Mouse (Mus musculus) hindbrain, embryonic 10.5 days (tissue): ENCODE data around the gene Dnlz. TPM values are rescaled to one million over a fixed set of nuclear protein-coding genes. Genes with fewer than 3 reads are reported as not detected.
"Not testable (repeated sequence)": the region's sequence is repeated elsewhere in the genome, so short reads cannot be mapped to it uniquely, and the experiment has no call there.

ENCODE experiments used
- DNase-seq: peaks from one replicate; pipeline ENCODE4 v3.0.0-alpha.2; 2017; ENCODE audit warnings: low spot score
- H3K27ac ChIP-seq: fragments of 300-500 bp; sonication (generic); 2 replicates; pipeline ENCODE4 v1.5.1; 2016; ENCODE audit warnings: mild to moderate bottlenecking, moderate library complexity
- H3K27me3 ChIP-seq: fragments of 300-500 bp; sonication (generic); 2 replicates; pipeline ENCODE4 v1.6.1; 2016; ENCODE audit warnings: mild to moderate bottlenecking; ENCODE audit not compliant: poor library complexity, insufficient read depth, severe bottlenecking
- H3K36me3 ChIP-seq: fragments of 300-500 bp; sonication (generic); 2 replicates; pipeline ENCODE4 v1.6.1; 2016; ENCODE audit warnings: mild to moderate bottlenecking, moderate library complexity
- H3K4me1 ChIP-seq: fragments of 300-500 bp; sonication (generic); replicated peaks from 2 replicates; pipeline ENCODE4 v1.6.1; 2016; ENCODE audit warnings: mild to moderate bottlenecking
- H3K4me3 ChIP-seq: fragments of 300-500 bp; sonication (generic); 2 replicates; pipeline ENCODE4 v1.5.1; 2016; ENCODE audit warnings: mild to moderate bottlenecking, moderate library complexity
- H3K9me3 ChIP-seq: fragments of 300-500 bp; sonication (generic); 2 replicates; pipeline ENCODE4 v1.6.1; 2016; ENCODE audit warnings: mild to moderate bottlenecking, moderate library complexity
- whole genome bisulfite sequencing: fragments of 180-500 bp; shearing (Covaris S2); methylation state at CpG from one replicate; pipeline ENCODE4 v1.1.7; 2016; 5-methylcytosine and 5-hydroxymethylcytosine counted together
- polyA plus RNA-seq: library from polyadenylated mRNA; unstranded; fragments of >200 nt; fragmentation: Nextera tagmentation; extraction: Ambion mirVana; gene quantifications from 2 replicates; pipeline ENCODE4 v1.2.1, GENCODE M21; 2016

The Dnlz gene
- polyA plus RNA-seq, result 36.8 and 38.8 TPM in 2 replicates

- peak; percentile 90 for DNase-seq
- Histone ChIP-seq H3K9me3 (no peaks in the 10 kb centered on the region), H3K4me3 (peak within 1 kb of the TSS; percentile 89), H3K27me3 (no peaks in the 10 kb centered on the region), H3K4me1 (peaks cover 46% of the 10 kb centered on the region), H3K36me3 (peaks cover 39% of the 10 kb centered on the region), H3K27ac (peak within 1 kb of the TSS; percentile 97)
- WGBS, result 3% methylated on average over 62 of the region's 62 CpGs
Measured at GRCm38 (mm10) chr2:26351358-26352290, at the start of gene Dnlz. TSS of gene Dnlz (minus strand) at chr2:26352110.

- Histone ChIP-seq H3K4me1 (peaks cover 19% of the 10 kb centered on the region), H3K9me3 (no peaks in the 10 kb centered on the region), H3K27me3 (no peaks in the 10 kb centered on the region), H3K36me3 (peaks cover 92% of the 10 kb centered on the region), H3K4me3 (no peak overlapping the region), H3K27ac (no peak overlapping the region)
- DNase-seq, result no peak
- 93% methylated on average over 4 of the region's 4 CpGs for WGBS
Measured at GRCm38 (mm10) chr2:26401023-26401422, 49.1 kb upstream of the Dnlz start.

DNA sequence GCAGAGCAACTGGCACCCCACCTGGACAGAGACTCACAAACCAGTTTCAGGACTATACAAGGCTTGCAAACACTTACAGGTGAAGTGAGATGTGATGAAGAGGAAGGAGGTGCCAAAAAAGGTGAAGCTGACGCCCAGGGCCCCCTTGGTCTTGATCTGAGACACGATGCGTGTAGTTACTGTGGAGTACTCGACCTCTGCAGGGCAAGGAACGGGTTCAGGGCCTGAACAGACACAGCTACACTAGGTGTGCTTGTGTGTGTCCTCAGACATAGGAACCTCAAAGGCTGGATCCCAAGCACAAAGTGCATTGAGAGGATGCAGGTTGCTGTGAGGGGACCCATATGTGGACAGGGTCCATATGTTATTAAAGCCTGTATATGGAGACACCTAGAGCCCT lies 48.4 kb upstream of the Dnlz start:
- Histone ChIP-seq H3K27me3 (no peaks in the 10 kb centered on the region), H3K36me3 (peaks cover 92% of the 10 kb centered on the region), H3K4me1 (peaks cover 12% of the 10 kb centered on the region), H3K4me3 (no peak overlapping the region), H3K9me3 (no peaks in the 10 kb centered on the region), H3K27ac (no peak overlapping the region)
- no peak for DNase-seq
- 94% methylated on average over 5 of the region's 5 CpGs for WGBS

DNA sequence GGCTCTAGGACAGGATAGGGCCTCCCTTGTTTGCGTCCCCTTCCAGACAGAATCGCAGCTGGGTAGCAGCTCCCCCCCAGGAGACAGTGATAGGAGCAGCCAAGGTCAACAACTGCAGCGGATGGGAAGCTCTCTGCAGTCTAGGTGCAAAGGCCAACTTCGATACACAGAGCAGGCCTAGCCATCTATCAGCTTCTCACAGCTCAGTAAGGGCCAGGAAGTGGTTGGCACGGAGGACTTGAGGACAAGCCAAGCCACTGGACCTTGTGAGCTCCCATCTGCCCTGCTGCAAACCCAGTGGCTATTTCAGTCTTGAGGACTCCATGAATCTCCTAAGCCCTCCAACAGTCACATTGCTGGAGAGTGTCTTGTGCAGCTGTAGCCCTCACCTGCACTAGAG lies 47.7 kb upstream of the Dnlz start:
- peaks cover 8% of the 10 kb centered on the region for H3K4me1 ChIP-seq
- no peak for DNase-seq
- H3K36me3 ChIP-seq, result peaks cover 92% of the 10 kb centered on the region
- H3K27ac ChIP-seq, result no peak overlapping the region
- WGBS, result 90% methylated on average over 5 of the region's 5 CpGs
- H3K27me3 ChIP-seq, result no peaks in the 10 kb centered on the region
- H3K4me3 ChIP-seq, result no peak overlapping the region
- H3K9me3 ChIP-seq, result no peaks in the 10 kb centered on the region

DNA sequence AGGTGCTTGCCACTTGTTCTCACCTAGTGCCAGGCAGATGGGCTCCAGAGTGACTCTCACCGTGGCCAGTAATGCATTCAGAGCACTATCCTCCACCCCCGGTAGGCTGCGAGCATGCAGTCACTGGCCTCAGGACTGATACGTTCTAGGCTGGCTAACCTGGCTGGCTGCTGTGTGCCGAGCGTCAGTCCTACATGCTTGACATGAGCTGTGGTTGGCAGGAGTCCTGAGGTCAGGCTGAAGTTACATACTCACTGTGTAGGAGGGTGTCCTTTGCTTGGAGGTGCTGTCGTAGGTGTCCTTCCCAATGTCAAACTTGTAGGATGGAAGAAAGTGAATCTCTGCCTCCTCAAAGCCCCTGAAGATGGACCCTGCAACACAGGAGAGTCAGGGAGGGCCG lies 47.1 kb upstream of the Dnlz start:
- Histone ChIP-seq H3K27me3 (no peaks in the 10 kb centered on the region), H3K36me3 (peaks cover 96% of the 10 kb centered on the region), H3K4me1 (peaks cover 6% of the 10 kb centered on the region; the same call in 1 of the 2 replicates), H3K4me3 (no peak overlapping the region), H3K9me3 (no peaks in the 10 kb centered on the region), H3K27ac (no peak overlapping the region)
- 90% methylated on average over 8 of the region's 8 CpGs for WGBS
- no peak for DNase-seq

DNA sequence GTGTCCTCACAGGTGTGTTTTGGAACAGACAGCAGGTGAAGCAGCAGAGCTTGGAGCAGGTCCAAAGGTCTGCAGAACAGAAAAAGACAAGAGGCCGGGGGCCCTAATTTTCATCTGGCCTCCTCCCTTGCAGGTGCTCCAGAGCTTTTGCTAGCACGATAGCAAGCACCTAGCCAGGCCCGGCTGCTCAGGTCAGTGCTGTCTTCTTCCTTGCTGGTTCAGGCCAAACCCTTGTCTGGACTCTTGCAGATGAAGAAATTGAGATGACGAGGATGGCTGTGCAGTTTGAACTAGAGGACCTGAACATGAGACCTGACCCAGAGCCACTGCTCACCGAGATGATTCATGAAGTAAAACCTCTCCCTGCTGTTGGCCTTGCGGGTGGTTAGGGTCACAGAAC lies 39.7 kb upstream of the Dnlz start:
- Histone ChIP-seq H3K36me3 (peaks cover 76% of the 10 kb centered on the region), H3K4me3 (no peak overlapping the region), H3K4me1 (peaks cover 28% of the 10 kb centered on the region), H3K27me3 (no peaks in the 10 kb centered on the region), H3K27ac (no peak overlapping the region), H3K9me3 (no peaks in the 10 kb centered on the region)
- no peak for DNase-seq
- 94% methylated on average over 6 of the region's 6 CpGs for WGBS

- Histone ChIP-seq H3K4me3 (peak overlapping the region; percentile 11; the same call in 1 of the 2 replicates), H3K36me3 (peaks cover 76% of the 10 kb centered on the region), H3K9me3 (no peaks in the 10 kb centered on the region), H3K27me3 (no peaks in the 10 kb centered on the region), H3K4me1 (peaks cover 28% of the 10 kb centered on the region), H3K27ac (no peak overlapping the region)
- WGBS, result 89% methylated on average over 3 of the region's 3 CpGs
- DNase-seq, result no peak
Measured at GRCm38 (mm10) chr2:26390954-26391353, 39.0 kb upstream of the Dnlz start.

- DNase-seq, result peak; percentile 84
- Histone ChIP-seq H3K27me3 (no peaks in the 10 kb centered on the region), H3K9me3 (no peaks in the 10 kb centered on the region), H3K4me3 (peak within 1 kb of the TSS; percentile 98), H3K27ac (peak within 1 kb of the TSS; percentile 93), H3K36me3 (peaks cover 76% of the 10 kb centered on the region), H3K4me1 (peaks cover 28% of the 10 kb centered on the region)
- 1% methylated on average over 60 of the region's 60 CpGs for WGBS
Measured at GRCm38 (mm10) chr2:26389154-26389690, 37.3 kb upstream of the Dnlz start, which contains the start of the genes Entr1 and Pmpca. TSS of gene Entr1 (minus strand) at chr2:26389316. TSS of gene Pmpca (plus strand) at chr2:26389339.

DNA sequence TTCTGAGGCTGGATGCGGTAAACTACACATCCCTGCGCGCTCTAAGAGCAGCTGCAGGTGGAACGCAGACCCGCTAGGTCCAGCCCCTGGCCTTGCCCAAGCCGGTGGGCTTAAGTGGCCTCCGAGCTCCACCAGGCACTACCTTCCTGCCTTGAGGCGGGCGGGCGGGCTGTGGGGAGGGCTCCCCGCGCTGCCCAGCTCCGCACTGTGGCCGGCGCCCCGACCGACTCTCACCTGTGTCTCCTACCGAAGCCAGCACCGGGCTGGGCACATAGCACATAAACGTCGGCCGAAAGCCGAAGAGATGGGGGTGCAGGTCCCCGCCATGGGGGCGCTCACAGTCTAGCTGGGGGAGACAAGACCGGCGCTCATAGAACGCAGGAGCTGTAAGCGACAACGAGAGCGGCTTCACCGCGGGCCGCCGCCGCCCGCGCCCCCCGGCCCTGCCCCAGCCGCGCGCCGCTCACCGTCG lies 36.8 kb upstream of the Dnlz start:
- WGBS, result under 1% methylated on average over 45 of the region's 45 CpGs
- Histone ChIP-seq H3K4me3 (peak overlapping the region; percentile 98), H3K36me3 (peaks cover 76% of the 10 kb centered on the region), H3K9me3 (no peaks in the 10 kb centered on the region), H3K4me1 (peaks cover 28% of the 10 kb centered on the region), H3K27ac (peak overlapping the region; percentile 93), H3K27me3 (no peaks in the 10 kb centered on the region)
- DNase-seq, result no peak

DNA sequence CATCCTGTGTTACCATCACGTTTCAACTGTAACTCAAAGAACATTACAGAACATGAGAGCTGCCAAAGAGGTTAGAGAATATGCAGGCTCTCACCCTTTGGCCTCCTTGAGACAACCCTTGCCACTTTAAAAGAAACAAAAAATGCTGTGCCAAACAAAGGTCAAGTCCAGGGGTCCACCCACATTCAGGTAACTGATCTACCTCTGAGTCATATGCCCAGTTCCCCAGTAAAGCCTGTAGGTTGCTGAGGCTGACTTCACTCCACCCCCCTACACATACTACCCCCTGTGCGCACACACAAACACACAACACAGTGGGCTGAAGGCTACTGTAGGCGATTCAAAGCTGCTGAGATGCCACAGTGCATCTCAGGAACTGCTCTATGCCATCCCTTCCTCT lies 35.8 kb upstream of the Dnlz start:
- Histone ChIP-seq H3K4me1 (peaks cover 28% of the 10 kb centered on the region), H3K9me3 (no peaks in the 10 kb centered on the region), H3K4me3 (peak overlapping the region; percentile 98), H3K27ac (no peak overlapping the region), H3K27me3 (no peaks in the 10 kb centered on the region), H3K36me3 (peaks cover 76% of the 10 kb centered on the region)
- 95% methylated on average over 3 of the region's 3 CpGs for WGBS
- DNase-seq, result no peak

DNA sequence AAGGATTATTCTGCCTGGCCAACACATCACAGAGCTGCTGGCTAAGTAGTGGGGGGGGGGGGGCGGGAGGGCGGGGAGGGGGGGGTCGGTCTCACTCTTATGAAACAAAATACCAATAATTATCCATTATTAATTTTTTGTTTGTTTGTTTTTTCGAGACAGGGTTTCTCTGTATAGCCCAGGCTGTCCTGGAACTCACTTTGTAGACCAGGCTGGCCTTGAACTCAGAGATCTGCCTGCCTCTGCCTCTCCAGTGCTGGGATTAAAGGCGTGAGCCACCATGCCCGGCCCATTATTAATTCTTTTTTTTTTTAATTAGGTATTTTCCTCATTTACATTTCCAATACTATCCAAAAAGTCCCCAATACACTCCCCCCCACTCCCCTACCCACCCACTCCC lies 29.0 kb upstream of the Dnlz start:
- H3K27me3 ChIP-seq, result not testable (repeated sequence)
- H3K27ac ChIP-seq, result peak overlapping the region; percentile 87
- peaks cover 71% of the 10 kb centered on the region for H3K36me3 ChIP-seq

GRCm38 (mm10) chr2:26380131-26380771 lies 28.3 kb upstream of the Dnlz start, which contains the start of gene Snapc4:
TSS of gene Snapc4 (minus strand) at chr2:26380653.
- Histone ChIP-seq H3K9me3 (no peaks in the 10 kb centered on the region), H3K4me1 (peaks cover 18% of the 10 kb centered on the region), H3K27me3 (no peaks in the 10 kb centered on the region), H3K36me3 (peaks cover 71% of the 10 kb centered on the region), H3K27ac (peak within 1 kb of the TSS; percentile 87), H3K4me3 (peak within 1 kb of the TSS; percentile 95)
- WGBS, result under 1% methylated on average over 38 of the region's 38 CpGs
- peak; percentile 86 for DNase-seq

More for the DNA sequence above, 29.0 kb upstream of the Dnlz start:
- not testable (repeated sequence) for H3K9me3 ChIP-seq, DNase-seq
- WGBS, result 40% methylated on average over 6 of the region's 6 CpGs
- peaks cover 18% of the 10 kb centered on the region for H3K4me1 ChIP-seq
- H3K4me3 ChIP-seq, result peak overlapping the region; percentile 95
